Mouse (Mus musculus): ENCODE measurements around the gene Mal.

DNA sequence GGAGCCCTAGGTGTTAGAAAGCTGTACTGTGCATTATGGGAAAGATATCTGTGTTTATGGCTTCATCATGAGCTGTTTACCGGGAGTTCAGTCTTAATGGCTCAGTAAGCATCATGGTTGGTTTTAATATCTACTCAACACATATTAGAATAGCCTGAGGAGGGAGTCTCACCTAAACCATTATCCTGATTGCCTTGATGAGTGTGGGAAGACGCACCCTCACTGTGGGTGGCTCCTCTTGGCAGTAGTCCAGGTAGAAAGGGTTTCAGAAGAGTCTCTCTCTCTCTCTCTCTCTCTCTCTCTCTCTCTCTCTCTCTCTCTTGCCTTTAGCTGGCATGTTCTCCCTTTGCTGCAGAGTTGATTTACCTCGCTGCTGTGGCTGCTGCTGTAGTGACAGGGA is 34.4 kb downstream of the Mal start:
- TF ChIP-seq EP300 (IDR thresholded peaks at IDR 0.05; ENCODE audit: insufficient read depth, low read depth, low read length) (no peak), CTCF (IDR thresholded peaks at IDR 0.05; ENCODE audit: low read depth, low read length) (no peak)
